8 mouse cellular contexts compared by ENCODE assay signal in the genomic region with DNA sequence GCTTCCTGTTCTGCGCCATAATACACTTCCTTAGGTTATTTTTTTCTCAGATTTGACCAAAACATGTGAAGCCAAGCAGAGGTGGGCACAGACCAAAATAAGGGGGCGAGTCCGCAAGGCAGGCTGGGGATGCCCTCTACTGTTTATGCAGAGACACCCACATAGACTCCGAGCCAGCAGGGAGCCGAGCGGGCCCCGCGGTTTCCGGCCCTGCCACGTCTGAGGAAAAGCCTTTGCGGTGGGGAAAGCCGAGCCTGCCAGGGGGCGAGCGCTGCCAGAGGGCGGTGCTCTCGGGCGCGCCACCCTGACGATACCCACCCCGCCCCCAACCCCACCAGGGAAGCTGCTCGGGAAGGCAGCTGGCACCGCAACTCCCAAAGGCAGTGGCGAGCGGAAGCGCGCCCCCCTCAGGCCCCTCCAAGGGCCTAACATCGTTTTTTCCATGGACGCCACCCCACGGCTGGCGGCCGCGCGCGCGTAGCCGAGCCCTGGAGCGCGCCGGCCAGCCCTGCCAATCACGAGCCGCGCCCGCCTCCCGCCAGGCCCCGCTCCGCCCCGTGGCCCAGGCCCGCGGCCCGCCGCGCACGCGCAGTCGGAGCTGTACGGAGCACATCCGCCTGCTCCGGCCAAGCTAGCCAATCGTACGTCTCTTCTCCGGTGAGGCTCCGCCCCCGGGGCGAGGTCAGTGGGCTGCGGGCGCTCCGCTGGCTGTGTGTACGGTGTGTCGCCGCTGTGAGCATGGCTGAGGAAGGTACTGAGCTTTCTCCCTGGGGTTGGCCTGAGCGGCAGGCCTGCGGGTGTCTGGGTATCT. TPM values are rescaled to one million over a fixed set of nuclear protein-coding genes. Genes with fewer than 3 reads are reported as not detected.
DNase-seq lines count a peak whose midpoint lies in the region; ATAC-seq lines count a peak whose summit lies in the region.

A gene (plus strand): TSS at position 612 of the 811 bp plus-strand sequence.

- peak; percentile 98 for DNase-seq in adipocyte (ENCODE audit: low spot score)
- DNase-seq in embryo, embryonic 10 days (ENCODE audit: low spot score), result peak; percentile 98
- peak; percentile 100 for DNase-seq in gastrocnemius, postnatal 10 days
- peak; percentile 98 for DNase-seq in induced T-regulatory cell, adult 2 months (ENCODE audit: low read depth)
- DNase-seq in left cerebral cortex, adult 9 months (ENCODE audit: low spot score in 2 of 2), result peak; percentile 98 to 99
- peak; percentile 100 for DNase-seq in right cerebral cortex, postnatal 14 days
- DNase-seq in urinary bladder, postnatal 36 days (ENCODE audit: low spot score in 2 of 2), result peak; percentile 94 to 99

- peak; percentile 84 for ATAC-seq in megakaryocyte progenitor cell, adult 5-6 weeks (replicated peaks; ENCODE audit: poor library complexity)

RNA-seq across cellular contexts. Expression of the gene that starts here (rescaled TPM):
- total RNA-seq in gastrocnemius, postnatal 10 days (2021), result 10 to 100 TPM; 82.2 to 89.8 TPM
- 122 and 128 TPM in 2 replicates for total RNA-seq in megakaryocyte progenitor cell, adult 5-6 weeks (2015)
- total RNA-seq in megakaryocyte progenitor cell, adult 5-6 weeks (2017), result 131 and 138 TPM in 2 replicates

Comparison
In these comparisons a context has a peak if more than half of its experiments do, and no peak if none do; other contexts are left out.
1. Peak in every context shown above with its lines: DNase-seq and ATAC-seq.